Mouse (Mus musculus): ENCODE data around the gene Tmem184b.

Tmem184b gene

GRCm38 (mm10) chr15:79402836-79403762, at the start of gene Tmem184b:
Gene Tmem184b, minus strand, starts transcription at chr15:79403569.
- peak; percentile 79 to 80 for DNase-seq (ENCODE audit: low spot score in 2 of 2)

- DNase-seq (ENCODE audit: low spot score in 2 of 2), result no peak
These were observed 44.7 kb upstream of the Tmem184b start for GRCm38 (mm10) chr15:79448041-79448440.

- no peak for DNase-seq (ENCODE audit: low spot score in 2 of 2)
These were observed 42.7 kb upstream of the Tmem184b start for GRCm38 (mm10) chr15:79445786-79446654.

- DNase-seq (ENCODE audit: low spot score in 2 of 2), result peak; percentile 31 to 78
These were observed 40.6 kb upstream of the Tmem184b start for GRCm38 (mm10) chr15:79443856-79444410.

GRCm38 (mm10) chr15:79442961-79443518, 39.7 kb upstream of the Tmem184b start:
- DNase-seq (ENCODE audit: low spot score in 2 of 2), result no peak

GRCm38 (mm10) chr15:79442257-79442611, 38.9 kb upstream of the Tmem184b start:
- no peak for DNase-seq (ENCODE audit: low spot score in 2 of 2)

GRCm38 (mm10) chr15:79441331-79442256, 38.2 kb upstream of the Tmem184b start:
- peak in 1 of 2 experiments; percentile 71 for DNase-seq (ENCODE audit: low spot score in 2 of 2)

- no peak for DNase-seq (ENCODE audit: low spot score in 2 of 2)
These were observed 37.4 kb upstream of the Tmem184b start for GRCm38 (mm10) chr15:79440651-79441330.

GRCm38 (mm10) chr15:79440223-79440622, 36.9 kb upstream of the Tmem184b start:
- peak; percentile 38 to 62 for DNase-seq (ENCODE audit: low spot score in 2 of 2)

GRCm38 (mm10) chr15:79439386-79439785, 36.0 kb upstream of the Tmem184b start:
- DNase-seq (ENCODE audit: low spot score in 2 of 2), result no peak

- no peak for DNase-seq (ENCODE audit: low spot score in 2 of 2)
These were observed 35.4 kb upstream of the Tmem184b start for GRCm38 (mm10) chr15:79438816-79439215.

GRCm38 (mm10) chr15:79438209-79438810, 34.9 kb upstream of the Tmem184b start:
- DNase-seq (ENCODE audit: low spot score in 2 of 2), result no peak

GRCm38 (mm10) chr15:79437541-79438208, 34.3 kb upstream of the Tmem184b start:
- DNase-seq (ENCODE audit: low spot score in 2 of 2), result no peak

- DNase-seq (ENCODE audit: low spot score in 2 of 2), result no peak
These were observed 33.1 kb upstream of the Tmem184b start for GRCm38 (mm10) chr15:79436481-79436921.

GRCm38 (mm10) chr15:79435191-79435671, 31.9 kb upstream of the Tmem184b start:
- no peak for DNase-seq (ENCODE audit: low spot score in 2 of 2)

- peak; percentile 45 to 71 for DNase-seq (ENCODE audit: low spot score in 2 of 2)
These were observed 29.5 kb upstream of the Tmem184b start for GRCm38 (mm10) chr15:79432892-79433291.

- DNase-seq (ENCODE audit: low spot score in 2 of 2), result no peak
These were observed 29.0 kb upstream of the Tmem184b start for GRCm38 (mm10) chr15:79432328-79432727.

GRCm38 (mm10) chr15:79431925-79432324, 28.6 kb upstream of the Tmem184b start:
- no peak for DNase-seq (ENCODE audit: low spot score in 2 of 2)

GRCm38 (mm10) chr15:79430461-79431000, 27.2 kb upstream of the Tmem184b start:
- no peak for DNase-seq (ENCODE audit: low spot score in 2 of 2)
